ENCODE assay signal across 10 mouse cellular contexts in the genomic region with DNA sequence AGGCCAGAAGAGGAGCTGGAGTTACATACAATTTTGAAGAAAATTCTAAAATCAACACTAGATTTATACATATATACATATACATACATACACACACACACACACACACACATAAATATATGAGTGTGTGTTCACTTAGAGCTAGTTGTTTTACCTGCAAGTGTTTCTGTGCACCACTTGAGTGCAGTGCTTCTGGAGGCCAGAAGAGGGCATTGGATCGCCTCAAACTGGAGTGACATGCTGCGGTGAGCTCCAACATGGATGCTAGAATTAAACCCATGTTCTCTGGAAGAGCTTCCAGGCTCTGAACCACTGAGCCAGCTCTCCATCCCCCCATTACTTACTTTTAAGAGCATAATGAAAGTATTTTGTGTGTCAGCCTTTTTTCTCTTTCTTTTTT. TPM values are rescaled to one million over a fixed set of nuclear protein-coding genes. Genes with fewer than 3 reads are reported as not detected.
A peak's percentile ranks its signal among the peaks of the same experiment; 100 is the strongest.
DNase-seq lines count a peak whose midpoint lies in the region; ATAC-seq and TF ChIP-seq lines count a peak whose summit lies in the region.
"Had no signal": no experiment of that assay in that cellular context is flagged by ENCODE, and none has a peak within 500 bp of the region (broad histone marks: within the 10 kb centered on the region; RNA-seq: fewer than 3 reads in every experiment).

No protein-coding gene starts in this region.

- TF ChIP-seq CTCF in forebrain, postnatal 0 days (IDR thresholded peaks at IDR 0.05; ENCODE audit: low read depth), result peak; percentile 58
- TF ChIP-seq CTCF in spleen, adult 2 months (IDR thresholded peaks at IDR 0.05; ENCODE audit: extremely low read depth, insufficient read depth, insufficient read length, insufficient replicate concordance), result peak; percentile 26; the same call in 1 of the 2 replicates

- H3K4me3 ChIP-seq in forebrain, postnatal 0 days (ENCODE audit: low read depth, low read length), result no peak overlapping the region
- no peak overlapping the region for H3K4me3 ChIP-seq in forebrain, embryonic 14.5 days (ENCODE audit: low read depth, low read length)
- H3K4me3 ChIP-seq in spleen, adult 2 months (ENCODE audit: extremely low read depth, insufficient read depth, insufficient read length), result no peak overlapping the region
- H3K4me3 ChIP-seq in hindbrain, embryonic 13.5 days, result no peak overlapping the region
- H3K4me3 ChIP-seq: hindbrain, embryonic 15.5 days; midbrain, embryonic 12.5 days had no signal

- no peak overlapping the region for H3K27ac ChIP-seq in forebrain, postnatal 0 days (ENCODE audit: low read depth, low read length)
- H3K27ac ChIP-seq in forebrain, embryonic 14.5 days (ENCODE audit: low read depth, low read length), result no peak overlapping the region
- no peak overlapping the region for H3K27ac ChIP-seq in spleen, adult 2 months (ENCODE audit: insufficient read depth, low read length)
- no peak overlapping the region for H3K27ac ChIP-seq in hindbrain, embryonic 13.5 days
- H3K27ac ChIP-seq: hindbrain, embryonic 15.5 days; midbrain, embryonic 12.5 days had no signal

- H3K4me2 ChIP-seq in forebrain, postnatal 0 days (ENCODE audit: low read depth), result no peak overlapping the region
- no peak overlapping the region for H3K4me2 ChIP-seq in forebrain, embryonic 14.5 days (ENCODE audit: low read length)
- H3K4me2 ChIP-seq in hindbrain, embryonic 13.5 days, result no peak overlapping the region
- H3K4me2 ChIP-seq: hindbrain, embryonic 15.5 days; midbrain, embryonic 12.5 days had no signal

- H3K27me3 ChIP-seq in forebrain, postnatal 0 days (ENCODE audit: insufficient read depth, low read length), result no peaks in the 10 kb centered on the region
- H3K27me3 ChIP-seq in forebrain, embryonic 14.5 days (replicated peaks; ENCODE audit: control insufficient read depth, insufficient read depth, low read length), result no peaks in the 10 kb centered on the region
- no peaks in the 10 kb centered on the region for H3K27me3 ChIP-seq in spleen, adult 2 months (ENCODE audit: control insufficient read depth, insufficient read depth, low read length)
- no peaks in the 10 kb centered on the region for H3K27me3 ChIP-seq in hindbrain, embryonic 13.5 days
- H3K27me3 ChIP-seq: hindbrain, embryonic 15.5 days; midbrain, embryonic 12.5 days had no signal

- H3K4me1 ChIP-seq in forebrain, postnatal 0 days (ENCODE audit: insufficient read depth), result no peaks in the 10 kb centered on the region
- no peaks in the 10 kb centered on the region for H3K4me1 ChIP-seq in forebrain, embryonic 14.5 days (ENCODE audit: control insufficient read depth, insufficient read depth, low read length)
- no peaks in the 10 kb centered on the region for H3K4me1 ChIP-seq in spleen, adult 2 months (ENCODE audit: control insufficient read depth, insufficient read depth, insufficient read length)
- no peaks in the 10 kb centered on the region for H3K4me1 ChIP-seq in hindbrain, embryonic 13.5 days (replicated peaks)
- H3K4me1 ChIP-seq: hindbrain, embryonic 15.5 days; midbrain, embryonic 12.5 days had no signal

- ATAC-seq in forebrain, postnatal 0 days, result no peak
- no peak for ATAC-seq in forebrain, embryonic 14.5 days
- ATAC-seq in hindbrain, embryonic 13.5 days (ENCODE audit: low FRiP score), result no peak

- WGBS in forebrain, postnatal 0 days, result 26% methylated on average over 2 of the region's 2 CpGs
- 39% methylated on average over 2 of the region's 2 CpGs for WGBS in forebrain, embryonic 14.5 days
- 60% methylated on average over 2 of the region's 2 CpGs for WGBS in spleen, adult 2 months
- 50% methylated on average over 2 of the region's 2 CpGs for WGBS in hindbrain, embryonic 13.5 days

- no peaks in the 10 kb centered on the region for H3K9me3 ChIP-seq in forebrain, postnatal 0 days (ENCODE audit: low read length)
- no peaks in the 10 kb centered on the region for H3K9me3 ChIP-seq in forebrain, embryonic 14.5 days (replicated peaks; ENCODE audit: control insufficient read depth, low read length)
- H3K9me3 ChIP-seq in hindbrain, embryonic 13.5 days, result no peaks in the 10 kb centered on the region
- H3K9me3 ChIP-seq: hindbrain, embryonic 15.5 days; midbrain, embryonic 12.5 days had no signal

- H3K36me3 ChIP-seq in forebrain, postnatal 0 days (ENCODE audit: insufficient read depth), result no peaks in the 10 kb centered on the region
- no peaks in the 10 kb centered on the region for H3K36me3 ChIP-seq in forebrain, embryonic 14.5 days (ENCODE audit: control insufficient read depth, insufficient read depth, low read length)
- H3K36me3 ChIP-seq in spleen, adult 2 months (ENCODE audit: control insufficient read depth, insufficient read depth, low read length), result no peaks in the 10 kb centered on the region
- H3K36me3 ChIP-seq in hindbrain, embryonic 13.5 days, result no peaks in the 10 kb centered on the region
- H3K36me3 ChIP-seq: hindbrain, embryonic 15.5 days; midbrain, embryonic 12.5 days had no signal

- H3K9ac ChIP-seq in forebrain, postnatal 0 days, result no peak overlapping the region
- no peak overlapping the region for H3K9ac ChIP-seq in forebrain, embryonic 14.5 days (ENCODE audit: low read length)
- H3K9ac ChIP-seq in hindbrain, embryonic 13.5 days, result no peak overlapping the region
- H3K9ac ChIP-seq: hindbrain, embryonic 15.5 days; midbrain, embryonic 12.5 days had no signal

- no peak for TF ChIP-seq POLR2A in spleen, adult 2 months (IDR thresholded peaks at IDR 0.05; ENCODE audit: low read depth, low read length)

- DNase-seq in forebrain, postnatal 0 days, result peak; percentile 4
- no peak for DNase-seq in forebrain, embryonic 14.5 days (ENCODE audit: low spot score)
- DNase-seq in spleen, adult 2 months (ENCODE audit: low read depth in 1 of 2, low spot score in 2 of 2), result no peak
- no peak for DNase-seq in spleen, postnatal 36 days (ENCODE audit: low spot score in 2 of 2)
- peak; percentile 31 to 53 for DNase-seq in kidney, postnatal 25 days
- no peak for DNase-seq in right cerebral cortex, adult 18-20 months
- DNase-seq in gastrocnemius, postnatal 4 days (ENCODE audit: low spot score in 2 of 2), result no peak

RNA-seq across cellular contexts. Expression of a gene that starts 14.1 kb away (rescaled TPM):
- 9.5 and 13.9 TPM in 2 replicates for total RNA-seq in forebrain, postnatal 0 days (2014; rRNA removed)
- 3.0 and 4.9 TPM in 2 replicates for polyA plus RNA-seq in forebrain, postnatal 0 days (2015; fragmentation: Nextera tagmentation; extraction: Ambion mirVana)
- 6.8 and 7.2 TPM in 2 replicates for polyA plus RNA-seq in forebrain, embryonic 14.5 days (2014; fragmentation: Nextera tagmentation; extraction: Ambion mirVana)
- polyA plus RNA-seq in spleen, adult 2 months (2012; rRNA removed), result 3.7 and 4.9 TPM in 2 replicates
- 7.6 and 8.2 TPM in 2 replicates for polyA plus RNA-seq in hindbrain, embryonic 13.5 days (2015; fragmentation: Nextera tagmentation; extraction: Ambion mirVana)
- 10 to 100 TPM; 12.7 to 15.5 TPM for total RNA-seq in gastrocnemius, postnatal 4 days (2021)

RNA-seq across cellular contexts. Expression of a gene that starts 17.6 kb away (rescaled TPM):
- total RNA-seq in forebrain, postnatal 0 days (2014; rRNA removed), result 45.3 and 55.4 TPM in 2 replicates
- polyA plus RNA-seq in forebrain, postnatal 0 days (2015; fragmentation: Nextera tagmentation; extraction: Ambion mirVana), result 7.0 and 8.0 TPM in 2 replicates
- 17.7 and 18.7 TPM in 2 replicates for polyA plus RNA-seq in forebrain, embryonic 14.5 days (2014; fragmentation: Nextera tagmentation; extraction: Ambion mirVana)
- polyA plus RNA-seq in spleen, adult 2 months (2012; rRNA removed), result 3.6 and 3.7 TPM in 2 replicates
- 14.2 and 14.7 TPM in 2 replicates for polyA plus RNA-seq in hindbrain, embryonic 13.5 days (2015; fragmentation: Nextera tagmentation; extraction: Ambion mirVana)
- 10 to 100 TPM; 58.8 to 62.8 TPM for total RNA-seq in gastrocnemius, postnatal 4 days (2021)

Comparison
In these comparisons a context has a peak if more than half of its experiments do, and no peak if none do; other contexts are left out.
1. DNase-seq: peak in forebrain, postnatal 0 days (single experiment) and kidney, postnatal 25 days (2 of 2); none in forebrain, embryonic 14.5 days (single experiment), spleen, adult 2 months (0 of 2), spleen, postnatal 36 days (0 of 2), right cerebral cortex, adult 18-20 months (single experiment) and gastrocnemius, postnatal 4 days (0 of 2).